Mouse (Mus musculus): Measurements from ENCODE around the gene Nrd1. TPM values are rescaled to one million over a fixed set of nuclear protein-coding genes. Genes with fewer than 3 reads are reported as not detected.
A peak's percentile ranks its signal among the peaks of the same experiment; 100 is the strongest.

Nrd1 gene
- 161 TPM in 1 of 2 replicates, not detected in the other for polyA plus RNA-seq (2012; ENCODE audit: insufficient read depth, insufficient read length, low replicate concordance, missing spikeins)

- peak within 1 kb of the TSS; percentile 96 for H3K27ac ChIP-seq (ENCODE audit: insufficient read depth, low read depth, low read length)
- H3K4me1 ChIP-seq (ENCODE audit: control insufficient read depth, insufficient read depth, low read length), result peaks cover 2% of the 10 kb centered on the region; the same call in 1 of the 2 replicates
- TF ChIP-seq CTCF (IDR thresholded peaks at IDR 0.05; ENCODE audit: insufficient read depth, low read depth, low read length) (0 out of 2 replicates have a peak, but pooled peaks have one; percentile 4), POLR2A (IDR thresholded peaks at IDR 0.05; ENCODE audit: insufficient read depth, low read depth, low read length) (peak; percentile 96)
- H3K4me3 ChIP-seq (ENCODE audit: insufficient read depth, low read depth, low read length), result peak within 1 kb of the TSS; percentile 93
- under 1% methylated on average over 58 of the region's 58 CpGs for WGBS
These were observed at the start of gene Nrd1 for GRCm38 (mm10) chr4:108999999-109000950. Nrd1 (plus strand) TSS chr4:109000655.

- H3K4me3 ChIP-seq (ENCODE audit: insufficient read depth, low read depth, low read length), result no peak overlapping the region
- 74% methylated on average over 4 of the region's 4 CpGs for WGBS
- no peak overlapping the region for H3K27ac ChIP-seq (ENCODE audit: insufficient read depth, low read depth, low read length)
- TF ChIP-seq CTCF (IDR thresholded peaks at IDR 0.05; ENCODE audit: insufficient read depth, low read depth, low read length), result no peak
- TF ChIP-seq POLR2A (IDR thresholded peaks at IDR 0.05; ENCODE audit: insufficient read depth, low read depth, low read length), result no peak
- H3K4me1 ChIP-seq (ENCODE audit: control insufficient read depth, insufficient read depth, low read length), result no peaks in the 10 kb centered on the region
These were observed 48.8 kb upstream of the Nrd1 start for GRCm38 (mm10) chr4:108951663-108952062.

GRCm38 (mm10) chr4:108959696-108960095 is 40.8 kb upstream of the Nrd1 start:
- H3K4me1 ChIP-seq (ENCODE audit: control insufficient read depth, insufficient read depth, low read length), result no peaks in the 10 kb centered on the region
- WGBS, result 85% methylated on average over 3 of the region's 3 CpGs
- H3K27ac ChIP-seq (ENCODE audit: insufficient read depth, low read depth, low read length), result no peak overlapping the region
- no peak overlapping the region for H3K4me3 ChIP-seq (ENCODE audit: insufficient read depth, low read depth, low read length)
- TF ChIP-seq CTCF (IDR thresholded peaks at IDR 0.05; ENCODE audit: insufficient read depth, low read depth, low read length) (no peak), POLR2A (IDR thresholded peaks at IDR 0.05; ENCODE audit: insufficient read depth, low read depth, low read length) (no peak)

- TF ChIP-seq CTCF (IDR thresholded peaks at IDR 0.05; ENCODE audit: insufficient read depth, low read depth, low read length) (no peak), POLR2A (IDR thresholded peaks at IDR 0.05; ENCODE audit: insufficient read depth, low read depth, low read length) (no peak)
- Histone ChIP-seq H3K27ac (ENCODE audit: insufficient read depth, low read depth, low read length) (no peak overlapping the region), H3K4me1 (ENCODE audit: control insufficient read depth, insufficient read depth, low read length) (no peaks in the 10 kb centered on the region), H3K4me3 (ENCODE audit: insufficient read depth, low read depth, low read length) (no peak overlapping the region)
- 88% methylated on average over 4 of the region's 4 CpGs for WGBS
These were observed 39.6 kb upstream of the Nrd1 start for GRCm38 (mm10) chr4:108960619-108961460.

- H3K27ac ChIP-seq (ENCODE audit: insufficient read depth, low read depth, low read length), result no peak overlapping the region
- no peaks in the 10 kb centered on the region for H3K4me1 ChIP-seq (ENCODE audit: control insufficient read depth, insufficient read depth, low read length)
- H3K4me3 ChIP-seq (ENCODE audit: insufficient read depth, low read depth, low read length), result no peak overlapping the region
- 88% methylated on average over 6 of the region's 6 CpGs for WGBS
- TF ChIP-seq POLR2A (IDR thresholded peaks at IDR 0.05; ENCODE audit: insufficient read depth, low read depth, low read length), result no peak
- no peak for TF ChIP-seq CTCF (IDR thresholded peaks at IDR 0.05; ENCODE audit: insufficient read depth, low read depth, low read length)
These were observed 37.4 kb upstream of the Nrd1 start for GRCm38 (mm10) chr4:108963017-108963416.

GRCm38 (mm10) chr4:108969517-108969916 is 30.9 kb upstream of the Nrd1 start:
- H3K4me3 ChIP-seq (ENCODE audit: insufficient read depth, low read depth, low read length), result no peak overlapping the region
- WGBS, result 81% methylated on average over 3 of the region's 3 CpGs
- peaks cover 2% of the 10 kb centered on the region; the same call in 1 of the 2 replicates for H3K4me1 ChIP-seq (ENCODE audit: control insufficient read depth, insufficient read depth, low read length)
- H3K27ac ChIP-seq (ENCODE audit: insufficient read depth, low read depth, low read length), result no peak overlapping the region
- TF ChIP-seq CTCF (IDR thresholded peaks at IDR 0.05; ENCODE audit: insufficient read depth, low read depth, low read length) (no peak), POLR2A (IDR thresholded peaks at IDR 0.05; ENCODE audit: insufficient read depth, low read depth, low read length) (no peak)

- Histone ChIP-seq H3K4me1 (ENCODE audit: control insufficient read depth, insufficient read depth, low read length) (peaks cover 2% of the 10 kb centered on the region; the same call in 1 of the 2 replicates), H3K27ac (ENCODE audit: insufficient read depth, low read depth, low read length) (no peak overlapping the region), H3K4me3 (ENCODE audit: insufficient read depth, low read depth, low read length) (no peak overlapping the region)
- 82% methylated on average over 5 of the region's 5 CpGs for WGBS
- no peak for TF ChIP-seq POLR2A (IDR thresholded peaks at IDR 0.05; ENCODE audit: insufficient read depth, low read depth, low read length)
- no peak for TF ChIP-seq CTCF (IDR thresholded peaks at IDR 0.05; ENCODE audit: insufficient read depth, low read depth, low read length)
These were observed 29.4 kb upstream of the Nrd1 start for GRCm38 (mm10) chr4:108971054-108971453.

- peaks cover 2% of the 10 kb centered on the region; the same call in 1 of the 2 replicates for H3K4me1 ChIP-seq (ENCODE audit: control insufficient read depth, insufficient read depth, low read length)
- H3K4me3 ChIP-seq (ENCODE audit: insufficient read depth, low read depth, low read length), result no peak overlapping the region
- TF ChIP-seq POLR2A (IDR thresholded peaks at IDR 0.05; ENCODE audit: insufficient read depth, low read depth, low read length) (no peak), CTCF (IDR thresholded peaks at IDR 0.05; ENCODE audit: insufficient read depth, low read depth, low read length) (no peak)
- no peak overlapping the region for H3K27ac ChIP-seq (ENCODE audit: insufficient read depth, low read depth, low read length)
- WGBS, result 48% methylated on average over 6 of the region's 6 CpGs
These were observed 23.9 kb upstream of the Nrd1 start for GRCm38 (mm10) chr4:108976458-108977071.

All from olfactory bulb, adult 2 months (tissue).